Mouse (Mus musculus) right cerebral cortex, postnatal 4 days (tissue): ENCODE data around the gene Adgrl2.

Experiments
- DNase-seq: peaks from one replicate; pipeline ENCODE4 v3.0.0-alpha.2; 2022

The Adgrl2 gene

GRCm38 (mm10) chr3:148818414-148819105 is 171.8 kb downstream of the Adgrl2 start:
- no peak for DNase-seq

- DNase-seq, result no peak
Observed at GRCm38 (mm10) chr3:148817491-148817890, 172.9 kb downstream of the Adgrl2 start.

GRCm38 (mm10) chr3:148813121-148813520 is 177.2 kb downstream of the Adgrl2 start:
- no peak for DNase-seq

- no peak for DNase-seq
Observed at GRCm38 (mm10) chr3:148812059-148812458, 178.3 kb downstream of the Adgrl2 start.

- DNase-seq, result no peak
Observed at GRCm38 (mm10) chr3:148806977-148807376, 183.4 kb downstream of the Adgrl2 start.

- no peak for DNase-seq
Observed at GRCm38 (mm10) chr3:148793286-148793913, 197.0 kb downstream of the Adgrl2 start.

GRCm38 (mm10) chr3:148770310-148770709 is 220.0 kb downstream of the Adgrl2 start:
- DNase-seq, result no peak
